Mouse (Mus musculus): Measurements from ENCODE around the gene Mgat5.

GRCm38 (mm10) chr1:127225060-127225459, 20.2 kb downstream of the Mgat5 start:
- TF ChIP-seq CTCF (IDR thresholded peaks at IDR 0.05; ENCODE audit: borderline replicate concordance, control insufficient read depth, extremely low read depth, insufficient read depth, low read length, poor library complexity), result no peak
- TF ChIP-seq POLR2A (IDR thresholded peaks at IDR 0.05; ENCODE audit: control insufficient read depth, extremely low read depth, insufficient read depth, low read length, poor library complexity), result no peak

All from thymus, adult 2 months (tissue).